Mouse (Mus musculus): Measurements from ENCODE around the gene Eomes.

Gene Eomes

GRCm38 (mm10) chr9:118477961-118478360 lies at the start of gene Eomes:
Eomes (plus strand) TSS chr9:118478212.
- in situ Hi-C loops (cut with MseI, MboI) = loop anchor here (25.0 kb wide), 1 partner anchor 416 kb away; no protein-coding TSS in a partner anchor

DNA sequence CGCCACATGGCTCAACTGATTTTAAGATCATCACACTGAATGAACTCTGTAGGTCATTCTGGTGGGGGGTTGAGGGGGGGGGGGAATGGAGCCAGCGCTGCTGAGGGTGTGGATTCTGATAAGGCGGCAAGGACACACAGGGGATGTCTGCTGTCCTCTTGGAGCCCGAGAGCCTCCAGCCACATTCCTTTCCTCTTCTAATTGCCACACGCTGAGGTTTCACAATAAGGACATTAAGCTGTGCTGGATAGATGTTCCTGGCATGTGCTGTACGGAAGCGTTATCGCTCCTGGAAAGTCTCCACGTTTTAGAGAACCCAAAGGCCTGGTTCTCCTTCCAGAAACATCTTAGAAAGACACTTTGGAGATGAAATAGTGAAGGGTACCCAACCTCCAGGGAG lies 33.2 kb upstream of the Eomes start:
- in situ Hi-C loops (cut with MseI, MboI) = no loop called here

GRCm38 (mm10) chr9:118449336-118449735 lies 28.7 kb upstream of the Eomes start:
- in situ Hi-C loops (cut with MseI, MboI) = no loop called here

DNA sequence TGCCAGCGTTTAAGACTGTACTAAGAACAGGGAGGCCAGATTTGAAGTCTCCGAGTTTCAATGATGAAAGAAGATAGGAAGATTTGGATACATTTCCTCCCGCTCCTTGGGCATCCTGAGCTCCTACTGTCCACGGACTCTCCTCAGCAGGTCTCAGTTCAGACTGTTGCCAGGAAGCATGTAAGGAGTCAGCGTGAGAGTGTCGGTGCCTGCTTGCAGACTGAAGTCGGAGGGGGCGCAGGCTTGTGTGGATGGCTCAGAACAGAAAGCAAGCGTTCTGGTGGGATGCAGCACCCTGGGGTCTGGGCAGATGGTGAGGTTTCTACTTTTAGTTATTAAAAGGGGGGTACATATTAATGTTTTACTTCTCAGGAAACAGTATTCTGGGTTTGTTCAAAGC lies 24.6 kb upstream of the Eomes start:
- in situ Hi-C loops (cut with MseI, MboI) = no loop called here

- in situ Hi-C loops (cut with MseI, MboI) = no loop called here
Measured at GRCm38 (mm10) chr9:118455188-118455845, 22.7 kb upstream of the Eomes start.

GRCm38 (mm10) chr9:118456405-118456804 lies 21.6 kb upstream of the Eomes start:
- in situ Hi-C loops (cut with MseI, MboI) = no loop called here

DNA sequence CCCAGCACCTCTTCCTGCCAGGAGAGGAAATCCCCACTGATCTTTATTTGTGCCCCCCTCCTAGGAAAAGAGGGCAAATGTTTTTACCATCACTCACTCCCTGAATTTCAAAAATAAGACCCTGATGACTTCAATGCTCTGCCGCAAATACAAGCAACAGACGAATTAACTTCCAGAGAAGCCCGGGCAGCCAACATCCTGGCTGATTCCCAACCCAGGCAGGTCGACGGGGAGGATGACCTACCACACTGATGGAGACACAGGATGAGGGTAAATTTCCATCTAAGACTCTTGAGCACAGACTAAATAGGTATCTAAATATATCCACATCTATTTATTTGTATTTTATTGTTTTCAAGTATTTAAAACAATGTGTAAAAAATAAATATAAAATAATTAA lies 20.0 kb upstream of the Eomes start:
- in situ Hi-C loops (cut with MseI, MboI) = no loop called here

DNA sequence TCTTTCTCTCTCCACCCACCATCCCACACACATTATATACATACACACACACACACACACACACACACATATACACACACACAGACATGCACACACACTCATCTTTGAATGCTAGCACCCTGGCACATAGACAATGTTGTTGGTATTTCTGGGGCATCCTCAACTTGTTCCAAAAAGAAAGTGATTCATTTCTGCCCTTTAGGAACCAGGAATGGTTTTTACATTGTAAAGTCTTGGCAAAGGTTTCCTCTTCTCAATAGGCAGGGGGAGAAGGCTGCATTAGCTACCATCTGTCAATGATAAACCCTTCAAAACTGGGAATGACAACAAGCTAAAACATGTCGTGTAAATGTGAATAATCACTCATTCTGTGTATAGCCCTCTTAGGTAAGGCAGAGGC lies 14.0 kb upstream of the Eomes start:
- in situ Hi-C loops (cut with MseI, MboI) = no loop called here

DNA sequence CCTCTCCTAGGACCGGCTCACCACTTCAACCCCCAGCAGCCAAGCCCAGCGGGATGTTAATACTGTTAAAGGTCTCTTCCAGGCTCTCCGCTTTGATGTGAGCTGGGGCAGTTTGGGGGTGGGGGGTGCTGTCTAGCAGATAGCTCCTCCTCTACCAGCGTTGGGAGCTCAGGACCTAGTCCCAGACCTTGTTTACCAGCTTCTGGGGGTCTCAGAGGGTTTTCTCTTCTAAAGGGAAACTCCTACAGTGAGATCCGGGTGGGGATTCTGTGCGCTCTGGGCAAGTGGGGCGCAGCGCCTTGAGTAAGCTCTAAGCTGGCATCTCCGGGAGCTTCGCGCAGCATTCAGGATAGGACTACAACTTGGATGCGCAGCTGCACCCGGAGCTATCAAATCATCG lies 9.7 kb upstream of the Eomes start:
- in situ Hi-C loops (cut with MseI, MboI) = no loop called here

GRCm38 (mm10) chr9:118469272-118469671 lies 8.7 kb upstream of the Eomes start:
- in situ Hi-C loops (cut with MseI, MboI) = no loop called here

- in situ Hi-C loops (cut with MseI, MboI) = no loop called here
Measured at GRCm38 (mm10) chr9:118471296-118471695, 6.7 kb upstream of the Eomes start.

DNA sequence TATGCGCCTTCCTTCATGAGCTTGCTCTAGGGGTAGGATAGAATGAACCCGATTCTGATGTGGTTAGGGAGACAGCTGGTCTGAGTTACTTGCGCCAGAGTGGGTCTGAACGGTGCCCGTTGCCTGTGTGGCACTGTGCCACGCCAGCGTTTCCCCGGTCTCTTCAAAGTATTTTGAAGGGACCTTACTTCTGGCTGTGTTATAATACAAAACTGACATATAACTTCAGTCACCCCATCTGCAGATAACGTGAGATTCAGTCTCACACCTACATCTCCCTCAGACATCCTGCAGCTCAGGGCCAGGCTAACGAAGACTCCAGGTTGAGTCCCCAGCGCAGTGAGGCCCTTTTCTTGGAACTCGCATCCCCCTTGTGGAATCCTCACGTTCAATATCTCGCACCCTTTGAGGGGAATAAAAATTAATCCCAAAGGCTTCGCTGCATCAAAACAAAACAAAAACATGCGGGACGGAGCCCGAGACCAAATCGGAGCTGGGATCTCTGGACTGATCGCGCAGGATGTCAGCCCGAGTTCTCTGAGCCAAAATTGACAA lies 1.7 kb upstream of the Eomes start:
- in situ Hi-C loops (cut with MseI, MboI) = loop anchor here (25.0 kb wide), 1 partner anchor 414 kb away; no protein-coding TSS in a partner anchor

DNA sequence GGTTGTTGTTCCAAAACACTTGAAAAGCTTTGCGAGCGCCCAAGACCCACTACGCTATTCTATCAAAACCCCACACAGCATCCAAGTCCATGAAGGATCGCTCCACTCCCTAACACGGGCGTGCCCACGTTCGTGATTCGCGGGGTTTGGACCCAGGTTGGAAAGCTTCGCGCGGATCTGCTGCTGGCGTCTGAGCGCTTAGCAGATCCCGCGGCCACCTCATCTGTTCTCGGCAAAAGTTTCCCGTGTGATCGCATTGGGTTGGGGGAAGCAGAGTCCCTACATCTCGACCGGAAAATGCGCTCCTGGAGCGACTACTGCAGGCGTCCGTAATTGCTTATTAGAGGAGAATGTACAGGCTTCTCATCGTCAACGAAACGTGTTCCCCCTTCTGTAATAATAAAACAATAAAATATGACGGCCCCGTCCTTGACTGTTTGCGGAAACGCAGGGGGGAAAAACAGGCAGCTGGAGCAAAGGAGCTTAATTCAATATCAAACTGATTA lies 1.2 kb upstream of the Eomes start:
- in situ Hi-C loops (cut with MseI, MboI) = loop anchor here (25.0 kb wide), 1 partner anchor 415 kb away; no protein-coding TSS in a partner anchor

- in situ Hi-C loops (cut with MseI, MboI) = loop anchor here (25.0 kb wide), 1 partner anchor 415 kb away; no protein-coding TSS in a partner anchor
Measured at GRCm38 (mm10) chr9:118477281-118477931, 606 bp upstream of the Eomes start.

- in situ Hi-C loops (cut with MseI, MboI) = loop anchor here (25.0 kb wide), 1 partner anchor 416 kb away; no protein-coding TSS in a partner anchor
Measured at GRCm38 (mm10) chr9:118478458-118478838, 436 bp downstream of the Eomes start.

DNA sequence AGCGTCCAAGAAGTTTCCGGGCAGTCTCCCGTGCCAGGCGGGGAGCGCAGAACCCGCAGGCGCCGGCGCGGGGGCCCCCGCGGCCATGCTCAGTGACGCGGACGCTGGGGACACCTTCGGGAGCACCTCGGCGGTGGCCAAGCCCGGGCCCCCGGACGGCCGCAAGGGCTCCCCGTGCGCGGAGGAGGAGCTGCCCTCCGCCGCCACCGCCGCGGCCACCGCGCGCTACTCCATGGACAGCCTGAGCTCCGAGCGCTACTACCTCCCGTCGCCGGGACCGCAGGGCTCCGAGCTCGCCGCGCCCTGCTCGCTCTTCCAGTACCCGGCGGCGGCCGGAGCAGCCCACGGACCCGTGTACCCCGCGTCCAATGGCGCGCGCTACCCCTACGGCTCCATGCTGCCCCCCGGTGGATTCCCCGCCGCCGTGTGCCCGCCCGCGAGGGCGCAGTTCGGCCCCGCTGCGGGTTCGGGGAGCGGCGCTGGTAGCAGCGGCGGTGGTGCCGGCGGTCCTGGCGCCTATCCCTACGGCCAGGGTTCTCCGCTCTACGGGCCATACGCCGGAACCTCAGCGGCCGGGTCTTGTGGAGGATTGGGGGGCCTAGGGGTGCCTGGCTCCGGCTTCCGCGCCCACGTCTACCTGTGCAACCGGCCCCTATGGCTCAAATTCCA lies 961 bp downstream of the Eomes start:
- in situ Hi-C loops (cut with MseI, MboI) = loop anchor here (25.0 kb wide), 1 partner anchor 417 kb away; no protein-coding TSS in a partner anchor

DNA sequence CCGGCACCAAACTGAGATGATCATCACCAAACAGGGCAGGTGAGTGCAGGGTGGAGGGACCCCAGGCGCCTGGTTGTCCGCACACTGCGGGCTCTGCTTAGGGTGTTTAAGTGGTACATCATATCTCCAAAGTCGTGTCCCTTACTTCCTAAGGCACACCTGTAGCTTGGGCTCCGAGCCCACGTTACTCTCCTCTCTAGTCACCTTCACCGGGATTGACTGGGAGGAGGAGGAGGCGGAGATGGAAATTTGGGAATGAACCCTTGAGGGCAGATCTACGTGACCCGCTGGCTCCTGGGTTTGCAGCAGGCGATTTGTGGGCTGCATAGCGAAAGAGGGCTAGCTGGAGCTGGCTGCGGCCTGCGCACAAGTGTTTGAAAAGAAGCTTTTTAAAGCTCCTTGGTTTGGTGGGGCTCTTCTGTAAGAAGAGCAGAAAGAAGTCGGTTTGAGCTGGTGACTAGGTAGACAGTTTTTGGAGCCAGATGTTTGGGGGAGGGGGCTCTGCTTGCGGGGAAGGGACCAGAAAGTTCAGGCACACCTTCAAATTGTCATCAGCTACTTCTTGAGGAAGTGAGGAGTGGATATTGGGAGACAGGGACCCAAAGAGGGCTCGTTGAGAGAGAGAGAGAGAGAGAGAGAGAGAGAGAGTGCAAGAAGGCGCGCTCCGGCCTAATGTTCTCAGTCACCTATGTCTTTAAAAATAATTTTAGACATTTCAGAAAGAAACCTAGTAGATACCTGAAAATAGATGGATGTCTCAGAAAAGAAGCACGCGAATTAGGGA lies 1.7 kb downstream of the Eomes start:
- in situ Hi-C loops (cut with MseI, MboI) = loop anchor here (10.0 to 25.0 kb wide), 2 partner anchors 315 to 417 kb away; no protein-coding TSS in a partner anchor

DNA sequence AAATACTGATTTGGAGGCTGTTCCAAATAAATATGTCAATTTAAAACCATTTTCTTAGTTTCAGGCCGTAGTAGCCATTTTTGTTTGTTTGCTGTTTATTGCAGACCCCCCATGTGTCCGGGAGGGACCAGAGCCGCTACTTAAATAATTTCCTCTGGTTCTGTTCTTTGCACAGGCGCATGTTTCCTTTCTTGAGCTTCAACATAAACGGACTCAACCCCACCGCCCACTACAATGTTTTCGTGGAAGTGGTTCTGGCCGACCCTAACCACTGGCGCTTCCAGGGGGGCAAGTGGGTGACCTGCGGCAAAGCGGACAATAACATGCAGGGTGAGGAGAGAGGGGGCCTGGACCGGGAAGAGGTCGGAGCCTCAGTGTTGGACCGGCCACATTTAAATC lies 2.3 kb downstream of the Eomes start:
- in situ Hi-C loops (cut with MseI, MboI) = loop anchor here (10.0 to 25.0 kb wide), 2 partner anchors 315 to 418 kb away; no protein-coding TSS in a partner anchor

- in situ Hi-C loops (cut with MseI, MboI) = loop anchor here (10.0 to 25.0 kb wide), 2 partner anchors 317 to 420 kb away; no protein-coding TSS in a partner anchor
Measured at GRCm38 (mm10) chr9:118482210-118482609, 4.2 kb downstream of the Eomes start.

GRCm38 (mm10) chr9:118486361-118487095 lies 8.5 kb downstream of the Eomes start:
- in situ Hi-C loops (cut with MseI, MboI) = loop anchor here (5.0 to 25.0 kb wide), 3 partner anchors 94 to 424 kb away; no protein-coding TSS in a partner anchor
